Mouse (Mus musculus) liver, adult 2 months (tissue): ENCODE results near the gene Rab11fip5. TPM values are rescaled to one million over a fixed set of nuclear protein-coding genes. Genes with fewer than 3 reads are reported as not detected.

ENCODE experiments used
- DNase-seq: peaks from one replicate; pipeline ENCODE4 v3.0.0-alpha.2; 2011; ENCODE audit warnings: low read depth, low spot score; ENCODE audit errors: extremely low read depth
- H3K27ac ChIP-seq: fragments of 200-500 bp; replicated peaks from 2 replicates; pipeline ENCODE4 v1.5.1; 2012; ENCODE audit warnings: low read depth, mild to moderate bottlenecking, control low read depth, inconsistent platforms, low read length; ENCODE audit not compliant: insufficient read depth
- H3K27me3 ChIP-seq: fragments of 200-500 bp; 2 replicates; pipeline ENCODE4 v1.6.1; 2012; ENCODE audit warnings: mild to moderate bottlenecking, moderate library complexity, low read length, inconsistent platforms; ENCODE audit not compliant: control insufficient read depth, insufficient read depth
- H3K36me3 ChIP-seq: fragments of 200-500 bp; 2 replicates; pipeline ENCODE4 v1.6.1; 2012; ENCODE audit warnings: low read length, inconsistent platforms; ENCODE audit not compliant: control insufficient read depth, insufficient read depth
- H3K4me1 ChIP-seq: fragments of 200-500 bp; 2 replicates; pipeline ENCODE4 v1.6.1; 2011; ENCODE audit warnings: low read length; ENCODE audit not compliant: control insufficient read depth, insufficient read depth
- H3K4me3 ChIP-seq: fragments of 200-500 bp; 2 replicates; pipeline ENCODE4 v1.5.1; 2011; ENCODE audit warnings: low read depth, mild to moderate bottlenecking, control low read depth, low read length, moderate library complexity; ENCODE audit not compliant: insufficient read depth
- H3K79me2 ChIP-seq: fragments of 200-500 bp; 2 replicates; pipeline ENCODE4 v1.6.1; 2012; ENCODE audit warnings: inconsistent platforms, mild to moderate bottlenecking, low read length, moderate library complexity; ENCODE audit not compliant: control insufficient read depth, insufficient read depth
- H3K9ac ChIP-seq: fragments of 200-500 bp; 2 replicates; pipeline ENCODE4 v1.6.1; 2012; ENCODE audit warnings: low read depth, mild to moderate bottlenecking, control low read depth, inconsistent platforms, low read length
- CTCF ChIP-seq: fragments of 200-500 bp; IDR thresholded peaks from 2 replicates; pipeline ENCODE4 v1.5.1; 2011; ENCODE audit warnings: low read depth, low read length, control low read depth
- POLR2A ChIP-seq: fragments of 200-500 bp; IDR thresholded peaks from 2 replicates; pipeline ENCODE4 v1.6.1; 2011; ENCODE audit warnings: low read length, control low read depth; ENCODE audit not compliant: insufficient read depth; ENCODE audit errors: extremely low read depth
- WGBS: fragments of 180-500 bp; shearing (Covaris S2); methylation state at CpG from one replicate; pipeline ENCODE4 v1.1.7; 2018; 5-methylcytosine and 5-hydroxymethylcytosine counted together
- polyA plus RNA-seq: library from polyadenylated mRNA; depleted of rRNA; stranded (reverse); fragments of >200 nt; gene quantifications from 2 replicates; pipeline ENCODE4 v1.2.3, GENCODE M21; 2012
- total RNA-seq: library from RNA; depleted of rRNA; stranded (reverse); fragments of >200 nt; gene quantifications from 2 replicates; pipeline ENCODE4 v1.2.3, GENCODE M21; 2014

Rab11fip5 gene
- total and polyA plus RNA-seq, 2 experiments, result 0.46 to 1.4 TPM

GRCm38 (mm10) chr6:85314064-85314798 is 60.2 kb downstream of the Rab11fip5 start:
- H3K4me1 ChIP-seq, result no peaks in the 10 kb centered on the region
- H3K79me2 ChIP-seq, result no peaks in the 10 kb centered on the region
- no peaks in the 10 kb centered on the region for H3K27me3 ChIP-seq
- no peak for DNase-seq
- H3K36me3 ChIP-seq, result no peaks in the 10 kb centered on the region
- 88% methylated on average over 9 of the region's 9 CpGs for WGBS
- no peak overlapping the region for H3K4me3 ChIP-seq
- no peak overlapping the region for H3K9ac ChIP-seq
- TF ChIP-seq POLR2A (no peak), CTCF (no peak)
- no peak overlapping the region for H3K27ac ChIP-seq

GRCm38 (mm10) chr6:85307894-85308293 is 66.5 kb downstream of the Rab11fip5 start:
- no peaks in the 10 kb centered on the region for H3K27me3 ChIP-seq
- no peak for TF ChIP-seq POLR2A
- no peak overlapping the region for H3K27ac ChIP-seq
- no peaks in the 10 kb centered on the region for H3K79me2 ChIP-seq
- no peak for DNase-seq
- no peak overlapping the region for H3K4me3 ChIP-seq
- WGBS, result 91% methylated on average over 4 of the region's 4 CpGs
- H3K9ac ChIP-seq, result no peak overlapping the region
- no peaks in the 10 kb centered on the region for H3K4me1 ChIP-seq
- peaks cover 2% of the 10 kb centered on the region; the same call in 1 of the 2 replicates for H3K36me3 ChIP-seq

- Histone ChIP-seq H3K4me3 (no peak overlapping the region), H3K27me3 (no peaks in the 10 kb centered on the region), H3K4me1 (no peaks in the 10 kb centered on the region), H3K9ac (no peak overlapping the region), H3K27ac (no peak overlapping the region), H3K36me3 (peaks cover 2% of the 10 kb centered on the region; the same call in 1 of the 2 replicates), H3K79me2 (no peaks in the 10 kb centered on the region)
- DNase-seq, result no peak
- 94% methylated on average over 3 of the region's 3 CpGs for WGBS
- TF ChIP-seq POLR2A (no peak), CTCF (no peak)
Observed at GRCm38 (mm10) chr6:85306375-85306774, 68.1 kb downstream of the Rab11fip5 start.

GRCm38 (mm10) chr6:85305826-85306225 is 68.6 kb downstream of the Rab11fip5 start:
- Histone ChIP-seq H3K27ac (no peak overlapping the region), H3K27me3 (no peaks in the 10 kb centered on the region), H3K4me1 (no peaks in the 10 kb centered on the region), H3K79me2 (no peaks in the 10 kb centered on the region), H3K9ac (no peak overlapping the region), H3K4me3 (no peak overlapping the region), H3K36me3 (peaks cover 2% of the 10 kb centered on the region; the same call in 1 of the 2 replicates)
- DNase-seq, result no peak
- TF ChIP-seq POLR2A (no peak), CTCF (no peak)

- no peak overlapping the region for H3K9ac ChIP-seq
- no peaks in the 10 kb centered on the region for H3K27me3 ChIP-seq
- no peak for DNase-seq
- no peaks in the 10 kb centered on the region for H3K79me2 ChIP-seq
- 92% methylated on average over 5 of the region's 5 CpGs for whole genome bisulfite sequencing
- no peak for TF ChIP-seq CTCF
- TF ChIP-seq POLR2A, result no peak
- H3K4me3 ChIP-seq, result no peak overlapping the region
- H3K36me3 ChIP-seq, result peaks cover 2% of the 10 kb centered on the region; the same call in 1 of the 2 replicates
- no peaks in the 10 kb centered on the region for H3K4me1 ChIP-seq
- H3K27ac ChIP-seq, result no peak overlapping the region
Observed at GRCm38 (mm10) chr6:85304966-85305365, 69.5 kb downstream of the Rab11fip5 start.

GRCm38 (mm10) chr6:85302326-85303055 is 71.9 kb downstream of the Rab11fip5 start:
- Histone ChIP-seq H3K79me2 (no peaks in the 10 kb centered on the region), H3K27ac (no peak overlapping the region), H3K9ac (no peak overlapping the region), H3K4me3 (no peak overlapping the region), H3K36me3 (peaks cover 4% of the 10 kb centered on the region; the same call in 1 of the 2 replicates), H3K27me3 (no peaks in the 10 kb centered on the region), H3K4me1 (no peaks in the 10 kb centered on the region)
- TF ChIP-seq POLR2A (no peak), CTCF (no peak)
- WGBS, result 57% methylated on average over 3 of the region's 3 CpGs
- DNase-seq, result peak; percentile 49
